Mouse (Mus musculus) kidney, postnatal 25 days (tissue): ENCODE results near the gene Cdkn1a.

Source experiments
- DNase-seq, 2 experiments: peaks; one replicate each; pipeline ENCODE4 v3.0.0; 2021; ENCODE audit warnings: mixed read lengths in 2 of 2

The Cdkn1a gene

DNA sequence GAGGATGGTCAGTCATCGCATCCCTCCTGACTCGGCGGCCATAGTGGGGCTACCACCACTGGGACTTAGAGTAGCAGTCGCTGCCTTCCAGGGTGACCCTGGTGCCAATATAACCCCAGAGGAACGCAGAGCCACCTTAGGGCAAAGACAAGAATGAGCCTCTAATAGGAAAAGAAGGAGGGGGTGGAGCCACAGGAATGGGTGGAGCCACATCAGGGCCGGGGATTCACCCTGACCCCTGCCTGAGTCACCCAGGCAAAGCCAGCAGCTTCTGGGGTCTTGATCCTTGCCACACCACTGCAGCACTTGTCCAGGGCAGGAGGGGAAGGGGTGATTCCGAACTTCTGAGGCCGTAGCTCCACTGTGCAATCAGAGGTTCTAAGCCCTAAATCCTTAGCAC is 7.2 kb upstream of the Cdkn1a start:
- DNase-seq, result peak in 1 of 2 experiments; percentile 15

- peak in 1 of 2 experiments; percentile 18 for DNase-seq
These were observed 6.1 kb upstream of the Cdkn1a start for GRCm38 (mm10) chr17:29084656-29085055.

GRCm38 (mm10) chr17:29085266-29085665 is 5.5 kb upstream of the Cdkn1a start:
- peak in 1 of 2 experiments; percentile 23 for DNase-seq

GRCm38 (mm10) chr17:29086916-29087315 is 3.9 kb upstream of the Cdkn1a start:
- DNase-seq, result peak in 1 of 2 experiments; percentile 15

GRCm38 (mm10) chr17:29091348-29091944 is 670 bp downstream of the Cdkn1a start:
- peak in 1 of 2 experiments; percentile 11 for DNase-seq

DNA sequence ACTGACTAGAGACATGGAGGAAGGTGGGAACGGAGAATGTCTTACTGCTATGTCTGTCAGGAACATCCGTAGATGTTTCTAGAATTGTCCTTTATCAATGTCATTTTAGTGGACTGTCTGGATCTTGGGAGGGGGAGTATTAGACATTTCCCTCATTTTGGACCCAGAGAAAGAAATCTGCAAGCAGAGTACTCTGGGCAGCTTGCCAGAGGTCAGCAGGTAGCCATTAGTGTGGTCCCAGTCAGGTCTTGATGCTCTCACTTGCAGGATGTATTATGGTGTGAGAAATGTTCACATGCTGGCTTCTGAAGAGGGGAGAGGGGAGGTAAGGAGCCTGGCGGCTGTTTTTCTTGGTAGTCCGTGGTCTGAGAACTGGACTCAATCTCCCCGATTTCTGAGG is 1.7 kb downstream of the Cdkn1a start:
- peak in 1 of 2 experiments; percentile 6 for DNase-seq

GRCm38 (mm10) chr17:29093110-29093952 is 2.6 kb downstream of the Cdkn1a start:
- DNase-seq, result peak; percentile 93 to 94

DNA sequence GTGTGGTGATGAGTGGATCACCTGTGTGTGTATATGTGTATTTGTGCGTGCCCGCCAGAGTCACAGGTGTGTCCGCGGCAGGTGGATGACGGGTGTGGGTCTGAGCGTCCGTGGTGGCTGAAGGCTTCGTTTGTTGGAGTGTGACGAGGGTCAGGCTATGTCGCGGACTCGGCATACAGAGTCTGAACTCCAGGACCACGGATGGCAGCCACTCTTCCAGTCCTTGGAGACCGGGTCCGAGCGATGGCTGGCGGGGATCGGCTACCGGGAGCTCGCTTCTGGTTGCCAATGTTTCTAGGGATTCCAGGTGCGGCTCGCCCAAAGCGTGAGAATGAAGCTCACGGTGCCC is 3.2 kb downstream of the Cdkn1a start:
- peak in 1 of 2 experiments; percentile 20 for DNase-seq

DNA sequence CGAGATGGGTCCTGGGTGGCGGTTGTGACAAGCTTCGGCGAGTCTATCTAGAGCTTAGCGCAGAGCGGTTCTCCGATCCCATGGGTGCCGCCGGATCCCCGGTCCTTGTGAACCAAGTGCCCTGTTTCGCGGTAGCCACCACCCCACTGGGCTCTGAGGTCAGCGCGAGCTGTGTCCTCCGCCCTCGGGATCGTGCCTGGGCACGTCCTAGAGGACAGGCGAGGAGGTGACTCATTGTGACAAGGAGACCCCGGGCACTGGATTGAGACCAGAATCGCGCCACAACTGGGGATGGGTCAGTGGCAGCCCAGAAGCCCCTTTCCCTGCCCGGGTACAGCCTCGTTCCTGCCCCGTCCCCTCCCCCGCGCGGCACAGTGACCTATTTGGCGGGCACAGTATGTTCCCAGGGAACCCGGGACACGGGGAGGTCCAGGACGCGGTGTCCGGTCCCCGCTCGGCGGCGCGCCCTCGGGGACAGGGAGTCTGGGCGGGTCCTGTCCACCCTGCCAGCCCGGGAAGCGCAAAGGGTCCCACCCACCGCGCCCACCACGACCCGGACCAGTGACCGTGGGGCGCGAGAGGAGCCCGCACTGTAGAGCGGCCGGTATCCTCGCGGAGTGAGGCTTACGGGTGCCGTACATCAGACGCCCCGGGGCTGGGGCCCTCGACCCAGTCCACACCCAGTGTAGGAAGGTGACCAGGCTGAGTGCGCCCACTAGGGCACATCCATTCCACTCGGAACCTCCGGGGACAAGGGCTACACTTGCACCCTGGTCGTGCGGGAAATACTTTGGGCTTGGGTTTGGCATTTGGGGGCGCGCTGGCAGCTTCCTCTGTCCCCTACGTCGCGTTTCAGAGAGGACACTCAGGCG is 3.8 kb downstream of the Cdkn1a start:
- peak; percentile 65 to 93 for DNase-seq

DNA sequence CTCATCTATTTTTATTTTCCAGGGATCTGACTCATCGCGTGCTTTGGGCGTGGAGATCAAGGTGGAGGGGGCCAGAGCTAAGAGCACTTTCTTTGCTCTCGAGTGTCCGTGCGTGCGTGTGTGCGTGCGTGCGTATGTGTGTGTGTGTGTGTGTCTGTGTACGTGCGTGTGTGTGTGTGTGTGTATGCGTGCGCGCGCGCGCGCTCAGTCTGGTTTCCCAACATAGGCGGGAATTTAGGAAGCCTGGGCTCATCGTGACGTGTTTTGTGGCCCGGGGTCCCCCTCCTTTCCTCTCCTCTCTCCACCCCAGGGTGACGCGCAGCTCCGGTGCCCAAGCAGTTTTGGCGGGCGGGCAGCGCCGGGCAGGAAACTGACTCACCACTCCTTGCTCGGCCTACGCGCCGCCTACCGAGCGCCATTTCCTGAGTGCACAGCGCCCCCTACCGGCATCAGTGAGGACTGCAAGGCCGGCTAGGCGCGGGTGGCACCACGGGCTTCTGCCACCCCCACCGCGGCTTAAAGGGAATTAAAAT is 4.5 kb downstream of the Cdkn1a start:
- DNase-seq, result peak; percentile 94 to 96

DNA sequence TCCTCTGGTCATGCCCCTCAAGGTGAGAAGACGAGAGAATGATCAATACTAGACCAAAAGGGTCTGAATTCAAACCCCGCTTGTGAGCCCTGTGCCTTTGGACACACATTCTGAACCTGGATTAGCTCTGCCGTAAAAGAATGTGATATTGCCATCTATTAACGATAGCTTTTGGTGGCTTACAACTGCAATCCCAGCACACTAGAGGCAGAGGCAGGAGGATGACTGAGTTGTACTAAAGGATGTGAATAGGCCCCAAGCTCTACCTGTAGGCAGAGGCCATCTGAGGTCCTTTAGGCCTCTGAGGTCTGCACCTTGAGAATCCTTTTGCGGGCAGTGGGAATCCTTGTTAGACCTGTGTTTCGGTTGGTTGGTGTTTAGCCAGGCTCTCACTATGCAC is 5.5 kb downstream of the Cdkn1a start:
- peak; percentile 0 to 9 for DNase-seq

DNA sequence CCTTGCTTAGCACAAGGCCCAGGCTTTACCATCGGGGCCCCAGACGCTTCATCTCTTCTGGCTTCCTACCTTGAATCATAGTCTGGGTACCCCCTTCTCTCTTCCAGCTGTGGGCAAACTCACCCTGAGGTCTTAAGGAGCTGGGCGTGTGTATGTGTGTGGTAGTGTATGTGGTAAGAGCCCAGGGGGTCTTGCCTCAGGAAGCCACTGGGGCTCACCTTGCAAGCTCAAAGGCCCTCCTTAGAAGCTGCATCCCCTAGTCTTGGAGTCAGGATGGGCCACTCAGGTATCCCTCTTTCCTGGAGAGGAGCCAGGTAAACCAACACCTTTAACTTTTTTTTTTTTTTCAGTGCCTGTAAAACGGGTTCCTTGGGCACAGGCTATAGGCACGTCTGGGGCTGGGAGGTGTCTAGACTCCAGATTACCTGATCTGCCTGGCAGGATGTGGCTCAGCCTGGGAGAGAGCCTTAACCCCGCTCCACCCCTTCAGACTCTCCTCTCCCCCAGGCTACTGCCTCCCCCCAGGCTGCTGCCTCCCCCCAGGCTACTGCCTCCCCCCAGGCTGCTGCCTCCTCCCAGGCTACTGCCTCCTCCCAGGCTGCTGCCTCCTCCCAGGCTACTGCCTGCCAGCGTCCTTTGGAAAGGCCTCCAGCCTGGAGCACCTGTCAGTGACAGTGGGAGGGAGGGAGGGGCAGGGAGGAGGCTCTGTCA is 6.2 kb downstream of the Cdkn1a start:
- DNase-seq, result peak; percentile 0 to 19

DNA sequence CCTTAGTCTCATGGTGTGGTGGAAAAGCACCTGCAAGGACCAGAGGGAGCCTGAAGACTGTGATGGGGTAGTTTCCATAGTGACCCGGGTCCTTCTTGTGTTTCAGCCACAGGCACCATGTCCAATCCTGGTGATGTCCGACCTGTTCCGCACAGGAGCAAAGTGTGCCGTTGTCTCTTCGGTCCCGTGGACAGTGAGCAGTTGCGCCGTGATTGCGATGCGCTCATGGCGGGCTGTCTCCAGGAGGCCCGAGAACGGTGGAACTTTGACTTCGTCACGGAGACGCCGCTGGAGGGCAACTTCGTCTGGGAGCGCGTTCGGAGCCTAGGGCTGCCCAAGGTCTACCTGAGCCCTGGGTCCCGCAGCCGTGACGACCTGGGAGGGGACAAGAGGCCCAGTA is 7.5 kb downstream of the Cdkn1a start:
- peak; percentile 1 to 31 for DNase-seq

DNA sequence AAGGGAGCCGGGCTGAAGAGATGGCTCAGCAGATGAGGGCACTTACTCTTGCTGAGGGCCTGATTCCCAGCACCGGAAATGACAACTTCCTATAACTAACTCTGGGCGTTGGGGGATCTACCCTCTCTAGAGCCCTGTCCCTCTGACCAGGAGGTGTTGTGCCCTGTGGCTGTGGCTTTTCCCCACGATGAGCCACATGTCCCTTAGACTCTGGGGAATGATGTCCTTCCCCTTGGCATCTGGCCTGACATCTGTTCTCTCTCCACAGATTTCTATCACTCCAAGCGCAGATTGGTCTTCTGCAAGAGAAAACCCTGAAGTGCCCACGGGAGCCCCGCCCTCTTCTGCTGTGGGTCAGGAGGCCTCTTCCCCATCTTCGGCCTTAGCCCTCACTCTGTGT is 8.3 kb downstream of the Cdkn1a start:
- peak; percentile 1 to 30 for DNase-seq

- DNase-seq, result peak; percentile 0 to 19
These were observed 9.9 kb downstream of the Cdkn1a start for GRCm38 (mm10) chr17:29100627-29101026.

DNA sequence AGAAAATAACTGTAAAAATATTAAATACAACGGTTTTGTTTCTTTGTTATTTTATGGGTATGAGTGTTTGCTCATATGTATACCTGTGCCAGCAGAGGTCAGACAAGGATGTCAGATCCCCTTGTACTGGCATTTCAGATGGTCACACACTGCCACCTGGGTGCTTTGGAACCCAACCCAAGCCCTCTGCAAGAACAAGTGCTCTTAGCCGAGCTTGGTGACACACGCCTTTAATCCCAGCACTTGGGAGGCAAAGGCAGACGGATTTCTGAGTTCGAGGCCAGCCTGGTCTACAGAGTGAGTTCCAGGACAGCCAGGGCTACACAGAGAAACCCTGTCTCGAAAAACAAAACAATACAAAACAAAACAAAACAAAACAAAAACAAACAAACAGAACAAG is 19.6 kb downstream of the Cdkn1a start:
- DNase-seq, result peak in 1 of 2 experiments; percentile 12

DNA sequence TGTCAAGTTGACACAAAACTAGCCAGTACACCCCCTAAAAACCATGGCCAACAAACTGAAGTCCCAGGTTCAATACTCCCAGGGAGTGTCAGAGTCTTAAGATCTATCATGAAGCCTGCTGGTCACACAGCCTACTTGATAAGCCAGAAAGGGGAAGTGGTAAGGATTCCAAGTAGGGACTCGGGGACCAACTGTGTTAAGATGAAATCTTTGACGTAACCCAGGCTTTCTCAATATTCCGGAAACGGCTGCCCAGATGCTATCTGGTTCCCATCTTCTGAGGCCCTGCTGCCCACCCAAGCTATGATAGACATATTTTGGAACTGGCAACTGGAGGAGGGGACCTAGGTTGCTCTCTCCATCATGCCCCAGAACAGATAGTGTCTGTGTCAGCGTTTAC is 20.6 kb downstream of the Cdkn1a start:
- DNase-seq, result peak; percentile 0 to 22

- peak; percentile 1 to 25 for DNase-seq
These were observed 23.0 kb downstream of the Cdkn1a start, which contains the start of gene Rab44 for GRCm38 (mm10) chr17:29113591-29114352. Gene Rab44, plus strand, starts transcription at chr17:29114145.

- peak in 1 of 2 experiments; percentile 36 for DNase-seq
These were observed 25.2 kb downstream of the Cdkn1a start for GRCm38 (mm10) chr17:29116023-29116422.

GRCm38 (mm10) chr17:29117006-29117648 is 26.4 kb downstream of the Cdkn1a start:
- DNase-seq, result peak in 1 of 2 experiments; percentile 1

DNA sequence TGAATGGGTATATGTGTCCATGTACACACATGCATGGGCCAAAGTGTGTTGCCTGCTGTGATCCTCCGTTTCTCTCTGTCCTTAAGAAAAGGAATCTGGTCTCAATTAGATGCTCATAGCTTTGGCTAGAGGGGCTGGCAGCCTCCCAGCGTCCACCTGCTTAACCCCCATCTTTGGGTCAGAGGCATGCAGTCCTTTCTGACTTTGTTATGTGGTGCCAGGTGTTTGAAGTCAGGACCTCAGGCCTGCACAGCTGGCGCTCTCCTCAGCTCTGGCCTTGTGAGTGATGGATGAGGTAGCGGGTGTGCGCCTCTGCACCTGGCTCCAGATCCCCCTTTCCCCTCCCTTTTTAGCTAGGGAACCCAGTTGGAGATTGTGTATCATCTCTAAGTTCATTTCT is 27.3 kb downstream of the Cdkn1a start:
- DNase-seq, result peak in 1 of 2 experiments; percentile 13
